Mouse (Mus musculus): Measurements from ENCODE around the gene Uba2. TPM values are rescaled to one million over a fixed set of nuclear protein-coding genes. Genes with fewer than 3 reads are reported as not detected.
"Not testable (repeated sequence)": the region's sequence is repeated elsewhere in the genome, so short reads cannot be mapped to it uniquely, and the experiment has no call there.

Gene Uba2
- polyA plus RNA-seq, 1 experiment, result 136 TPM

DNA sequence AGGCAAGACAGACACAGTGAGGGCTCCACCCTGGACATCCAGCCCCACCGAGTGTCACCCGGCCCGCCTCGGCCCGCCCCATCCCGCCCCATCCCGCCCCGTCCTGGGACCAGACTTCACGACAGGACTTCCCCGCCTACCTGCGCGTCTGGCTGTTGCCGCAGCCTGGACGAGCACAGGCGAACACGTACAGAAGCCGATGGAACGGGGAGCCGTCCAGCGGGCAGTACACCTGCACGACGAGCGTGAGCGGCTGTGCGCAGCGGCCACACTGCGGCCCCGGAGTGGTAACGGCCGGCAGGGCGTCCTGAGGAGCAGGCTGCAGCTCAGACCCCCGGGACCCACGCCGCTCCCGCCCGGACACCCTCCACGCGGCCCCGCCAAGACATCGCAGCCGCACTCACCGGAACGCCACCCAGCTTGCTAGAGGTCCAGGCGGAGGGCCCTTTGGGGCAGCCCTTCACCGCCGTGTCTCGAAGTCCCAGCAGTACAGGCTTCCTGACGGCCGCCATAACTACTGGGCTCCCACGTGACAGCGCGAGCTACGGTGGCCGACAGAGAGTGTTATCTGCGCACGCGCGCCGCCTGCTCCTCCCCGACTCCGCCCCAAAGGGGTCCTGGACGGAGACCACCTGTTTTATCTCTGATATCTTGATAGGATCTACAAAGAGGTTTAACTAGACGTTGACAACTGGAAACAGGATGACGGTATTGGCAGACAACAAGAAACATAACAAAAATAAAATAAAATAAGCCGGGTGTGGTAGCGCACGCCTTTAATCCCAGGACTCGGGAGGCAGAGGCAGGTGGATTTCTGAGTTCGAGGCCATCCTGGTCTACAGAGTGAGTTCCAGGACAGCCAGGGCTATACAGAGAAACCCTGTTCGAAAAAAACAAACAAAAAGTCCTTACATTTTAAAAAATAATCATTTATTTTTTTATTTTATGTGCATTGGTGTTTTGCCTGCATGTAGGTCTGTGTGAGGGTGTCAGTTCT, 27.0 kb upstream of the Uba2 start, which contains the start of gene Pdcd2l:
Pdcd2l (minus strand) TSS at position 530 of the 997 bp plus-strand sequence.
- no peak for TF ChIP-seq CTCF (IDR thresholded peaks at IDR 0.05; ENCODE audit: borderline replicate concordance, extremely low read depth, insufficient read depth, insufficient read length)
- TF ChIP-seq POLR2A (IDR thresholded peaks at IDR 0.05; ENCODE audit: borderline replicate concordance, extremely low read depth, insufficient read depth, insufficient read length, poor library complexity, severe bottlenecking), result peak; percentile 45; the same call in 1 of the 2 replicates
- peak; percentile 97 for DNase-seq (ENCODE audit: low read depth)

- 0 out of 2 replicates have a peak, but pooled peaks have one; percentile 8 for TF ChIP-seq CTCF (IDR thresholded peaks at IDR 0.05; ENCODE audit: borderline replicate concordance, extremely low read depth, insufficient read depth, insufficient read length)
- TF ChIP-seq POLR2A (IDR thresholded peaks at IDR 0.05; ENCODE audit: borderline replicate concordance, extremely low read depth, insufficient read depth, insufficient read length, poor library complexity, severe bottlenecking), result no peak
- peak; percentile 6 for DNase-seq (ENCODE audit: low read depth)
Observed at GRCm38 (mm10) chr7:34195632-34196031, 26.2 kb upstream of the Uba2 start.

DNA sequence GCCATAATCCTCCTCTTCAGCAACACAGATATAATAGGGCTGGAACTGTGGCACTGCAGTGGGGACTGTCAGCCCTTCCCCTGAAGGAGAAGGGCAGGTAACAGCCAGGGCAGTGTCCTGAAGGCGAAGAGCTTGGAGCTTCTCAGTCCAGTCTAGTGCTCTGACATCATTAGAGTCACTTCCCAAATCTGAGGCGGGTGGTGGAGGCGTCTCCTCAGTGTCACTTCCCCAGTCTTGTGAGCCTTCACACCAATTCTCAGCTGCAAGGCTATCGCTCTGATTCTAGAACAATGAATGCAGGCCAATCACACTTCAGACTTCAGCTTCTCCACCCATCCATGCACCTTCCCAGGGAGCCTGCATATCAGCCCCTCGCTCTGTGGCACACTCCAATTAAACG, 23.4 kb upstream of the Uba2 start:
- DNase-seq (ENCODE audit: low read depth), result no peak
- no peak for TF ChIP-seq POLR2A (IDR thresholded peaks at IDR 0.05; ENCODE audit: borderline replicate concordance, extremely low read depth, insufficient read depth, insufficient read length, poor library complexity, severe bottlenecking)
- TF ChIP-seq CTCF (IDR thresholded peaks at IDR 0.05; ENCODE audit: borderline replicate concordance, extremely low read depth, insufficient read depth, insufficient read length), result no peak

DNA sequence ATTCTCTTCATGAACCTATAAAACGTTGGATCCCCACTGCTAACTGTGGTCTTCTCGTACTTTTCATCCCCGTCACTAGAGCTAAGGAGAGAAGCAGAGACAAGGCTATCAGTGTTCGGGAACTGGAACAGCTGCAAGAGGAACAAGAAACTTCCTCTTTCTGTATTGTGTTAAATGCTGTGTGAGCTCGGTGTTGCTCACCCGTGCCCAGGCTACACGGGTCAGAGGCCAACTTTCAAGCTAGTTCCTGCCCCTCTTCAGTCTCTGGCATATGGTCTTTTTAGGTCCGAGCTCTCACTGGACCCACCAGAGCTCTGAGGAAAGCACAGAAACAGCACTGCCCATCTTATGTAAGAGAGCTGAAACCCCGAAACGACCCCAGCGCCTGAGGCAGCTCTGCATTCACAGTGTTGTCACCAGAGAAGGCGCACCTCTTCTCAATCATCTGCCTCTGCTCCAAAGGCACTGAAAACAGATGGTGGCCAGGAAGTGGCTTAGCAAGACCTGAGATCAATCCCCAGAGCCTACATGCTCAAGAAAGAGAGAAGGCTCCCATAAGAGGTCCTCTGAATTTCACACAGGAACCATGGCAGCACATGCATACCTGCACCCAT, 20.1 kb upstream of the Uba2 start:
- no peak for TF ChIP-seq POLR2A (IDR thresholded peaks at IDR 0.05; ENCODE audit: borderline replicate concordance, extremely low read depth, insufficient read depth, insufficient read length, poor library complexity, severe bottlenecking)
- DNase-seq (ENCODE audit: low read depth), result no peak

DNA sequence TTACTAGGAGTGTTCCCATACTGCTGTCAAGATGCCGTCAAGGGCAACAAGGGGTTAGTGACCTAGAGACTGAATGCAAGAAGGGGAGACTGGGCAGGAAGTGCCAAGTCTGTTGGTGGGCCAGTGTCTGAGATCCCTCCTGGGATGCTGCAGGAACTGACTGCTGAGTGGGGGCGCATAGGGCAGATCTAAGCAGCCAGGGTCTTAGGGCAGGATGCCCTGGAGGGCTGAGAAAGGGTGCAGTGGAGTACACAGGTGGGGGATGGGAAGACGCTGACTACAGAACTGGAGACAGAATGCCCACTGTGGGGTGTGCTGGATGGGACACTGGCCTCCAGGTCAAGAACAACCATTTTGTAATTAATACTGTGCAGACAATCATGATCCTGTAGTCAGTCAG, 14.4 kb upstream of the Uba2 start:
- TF ChIP-seq CTCF (IDR thresholded peaks at IDR 0.05; ENCODE audit: borderline replicate concordance, extremely low read depth, insufficient read depth, insufficient read length), result no peak
- TF ChIP-seq POLR2A (IDR thresholded peaks at IDR 0.05; ENCODE audit: borderline replicate concordance, extremely low read depth, insufficient read depth, insufficient read length, poor library complexity, severe bottlenecking), result no peak
- DNase-seq (ENCODE audit: low read depth), result no peak

DNA sequence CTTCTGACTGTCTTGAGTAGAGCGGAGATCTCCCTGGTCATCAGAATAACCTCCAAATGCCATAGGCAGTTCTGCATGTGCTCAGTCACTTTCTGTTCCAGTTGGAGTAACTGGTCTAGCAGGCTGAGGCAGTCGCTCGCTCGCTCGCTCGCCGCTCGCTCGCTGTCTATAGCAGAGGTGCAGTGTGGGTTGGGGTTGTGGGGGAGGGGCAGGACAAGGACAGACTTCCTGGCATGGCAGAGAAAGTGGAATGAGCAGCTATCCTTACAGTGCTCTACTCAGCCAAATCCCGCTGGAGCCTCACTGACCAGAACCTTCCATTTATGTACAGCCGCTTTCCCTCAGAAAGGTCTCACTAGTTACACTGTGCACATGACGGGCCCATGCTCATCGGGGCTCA, 14.0 kb upstream of the Uba2 start:
- no peak for DNase-seq (ENCODE audit: low read depth)
- TF ChIP-seq POLR2A (IDR thresholded peaks at IDR 0.05; ENCODE audit: borderline replicate concordance, extremely low read depth, insufficient read depth, insufficient read length, poor library complexity, severe bottlenecking), result no peak
- TF ChIP-seq CTCF (IDR thresholded peaks at IDR 0.05; ENCODE audit: borderline replicate concordance, extremely low read depth, insufficient read depth, insufficient read length), result no peak

- DNase-seq (ENCODE audit: low read depth), result not testable (repeated sequence)
Observed at GRCm38 (mm10) chr7:34176241-34176640, 6.8 kb upstream of the Uba2 start.

- DNase-seq (ENCODE audit: low read depth), result no peak
- TF ChIP-seq CTCF (IDR thresholded peaks at IDR 0.05; ENCODE audit: borderline replicate concordance, extremely low read depth, insufficient read depth, insufficient read length) (no peak), POLR2A (IDR thresholded peaks at IDR 0.05; ENCODE audit: borderline replicate concordance, extremely low read depth, insufficient read depth, insufficient read length, poor library complexity, severe bottlenecking) (no peak)
Observed at GRCm38 (mm10) chr7:34172251-34172650, 2.9 kb upstream of the Uba2 start.

DNA sequence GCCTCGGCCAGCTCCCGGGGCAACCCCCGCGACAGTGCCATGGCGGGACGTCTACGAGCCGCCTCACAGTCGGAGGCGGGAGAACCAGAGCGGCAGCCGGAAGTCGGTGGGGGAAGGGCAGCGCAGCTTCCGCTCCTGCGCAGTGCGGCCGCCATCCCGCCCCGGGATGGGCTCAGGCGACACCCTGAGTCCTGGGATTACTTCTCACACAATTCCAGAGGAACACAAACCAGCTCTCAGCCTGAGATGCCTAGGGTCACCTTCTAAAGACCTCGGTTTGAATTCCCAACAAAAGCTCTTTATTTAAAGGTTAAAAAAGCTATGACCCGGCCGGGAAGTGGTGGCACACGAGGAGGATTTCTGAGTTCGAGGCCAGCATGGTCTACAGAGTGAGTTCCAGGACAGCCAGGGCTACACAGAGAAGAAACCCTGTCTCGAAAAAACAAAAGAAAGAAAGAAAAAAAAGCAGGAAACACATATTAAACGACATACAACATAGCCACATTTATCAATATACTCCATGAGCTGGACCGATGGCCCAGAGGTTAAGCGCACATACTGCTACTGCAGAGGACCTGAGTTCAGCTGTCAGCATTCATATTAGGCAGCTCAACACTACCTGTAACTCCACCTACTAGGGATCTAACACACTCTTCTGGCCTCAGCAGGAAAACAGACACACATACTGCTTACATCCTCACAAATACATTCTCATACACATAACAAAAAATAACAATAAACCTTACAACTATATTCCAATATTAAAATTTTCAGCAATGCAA, 738 bp downstream of the Uba2 start:
- TF ChIP-seq CTCF (IDR thresholded peaks at IDR 0.05; ENCODE audit: borderline replicate concordance, extremely low read depth, insufficient read depth, insufficient read length) (no peak), POLR2A (IDR thresholded peaks at IDR 0.05; ENCODE audit: borderline replicate concordance, extremely low read depth, insufficient read depth, insufficient read length, poor library complexity, severe bottlenecking) (peak; percentile 93)

GRCm38 (mm10) chr7:34167766-34168469, 1.5 kb downstream of the Uba2 start:
- DNase-seq (ENCODE audit: low read depth), result no peak
- TF ChIP-seq POLR2A (IDR thresholded peaks at IDR 0.05; ENCODE audit: borderline replicate concordance, extremely low read depth, insufficient read depth, insufficient read length, poor library complexity, severe bottlenecking) (no peak), CTCF (IDR thresholded peaks at IDR 0.05; ENCODE audit: borderline replicate concordance, extremely low read depth, insufficient read depth, insufficient read length) (no peak)

More for the DNA sequence above, 738 bp downstream of the Uba2 start:
- DNase-seq (ENCODE audit: low read depth), result peak; percentile 94

DNA sequence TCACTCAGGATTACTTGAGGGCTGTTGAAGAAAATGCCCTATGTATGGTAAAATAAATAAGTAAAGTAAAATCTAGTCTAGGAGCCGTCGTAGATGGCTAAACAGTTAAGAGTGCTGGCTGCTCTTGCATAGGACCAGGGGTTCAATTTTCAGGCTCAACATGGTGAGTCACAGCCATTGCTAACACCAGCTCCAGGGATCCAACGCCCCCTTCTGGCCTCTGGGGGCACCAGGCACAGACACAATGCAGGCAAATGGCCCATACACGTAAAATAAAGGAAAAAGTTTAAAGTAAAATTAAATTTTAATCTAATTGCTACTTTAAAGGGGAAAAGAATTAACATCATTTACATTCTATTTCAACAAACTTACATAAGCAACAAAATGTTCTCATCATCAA, 2.5 kb downstream of the Uba2 start:
- DNase-seq (ENCODE audit: low read depth), result peak; percentile 5
- TF ChIP-seq POLR2A (IDR thresholded peaks at IDR 0.05; ENCODE audit: borderline replicate concordance, extremely low read depth, insufficient read depth, insufficient read length, poor library complexity, severe bottlenecking), result no peak
- peak; percentile 39; the same call in 1 of the 2 replicates for TF ChIP-seq CTCF (IDR thresholded peaks at IDR 0.05; ENCODE audit: borderline replicate concordance, extremely low read depth, insufficient read depth, insufficient read length)

Data from brain, embryonic 14.5 days (tissue).